Mouse (Mus musculus) small intestine, adult 2 months (tissue): ENCODE measurements at regions not wholly inside any gene's neighbourhood (a gene's known extent, or its start where the extent isn't known, plus 50 kb on each side); places are given as distances from the start of the nearest gene placed in this dataset.

Source experiments
- CTCF ChIP-seq: fragments of 200-500 bp; IDR thresholded peaks from 2 replicates; pipeline ENCODE4 v1.5.1; 2012; ENCODE audit warnings: low read depth, mild to moderate bottlenecking, control low read depth, inconsistent platforms, low read length, moderate library complexity, mixed read lengths; ENCODE audit not compliant: insufficient replicate concordance, insufficient read length; ENCODE audit errors: extremely low read depth
- POLR2A ChIP-seq: fragments of 200-500 bp; IDR thresholded peaks from 2 replicates; pipeline ENCODE4 v1.6.1; 2012; ENCODE audit warnings: low read depth, mild to moderate bottlenecking, control low read depth, inconsistent platforms, low read length, moderate library complexity

DNA sequence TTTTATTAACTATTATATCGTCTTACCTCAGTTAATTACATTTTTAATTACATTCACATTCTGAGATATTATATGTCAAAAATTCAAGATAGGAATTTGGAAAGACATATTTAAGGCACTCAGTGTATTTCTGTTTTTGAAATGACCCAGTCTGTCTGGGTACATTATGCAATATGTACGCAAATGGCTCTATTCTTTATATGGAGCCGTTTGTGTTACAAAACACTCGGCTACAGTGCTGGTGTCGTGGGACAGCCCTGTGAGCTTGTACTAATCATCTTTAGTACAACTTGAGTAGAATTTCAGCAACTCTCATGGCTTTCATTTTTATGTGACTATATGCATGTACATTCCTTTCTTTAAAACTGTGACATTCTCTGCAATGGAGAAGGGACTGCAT, 108.0 kb downstream of the Areg start:
- no peak for TF ChIP-seq POLR2A
- no peak for TF ChIP-seq CTCF
